Mouse (Mus musculus): ENCODE data around the gene Rbms3. TPM values are rescaled to one million over a fixed set of nuclear protein-coding genes. Genes with fewer than 3 reads are reported as not detected.

Rbms3 gene
- polyA plus RNA-seq, 1 experiment = 30.1 TPM

- no peak for DNase-seq (ENCODE audit: low read depth)
- no peak for TF ChIP-seq CTCF (IDR thresholded peaks at IDR 0.05; ENCODE audit: borderline replicate concordance, extremely low read depth, insufficient read depth, insufficient read length)
- no peak for TF ChIP-seq POLR2A (IDR thresholded peaks at IDR 0.05; ENCODE audit: borderline replicate concordance, extremely low read depth, insufficient read depth, insufficient read length, poor library complexity, severe bottlenecking)
Measured at GRCm38 (mm10) chr9:116947369-116947768, 682.3 kb downstream of the Rbms3 start.

DNA sequence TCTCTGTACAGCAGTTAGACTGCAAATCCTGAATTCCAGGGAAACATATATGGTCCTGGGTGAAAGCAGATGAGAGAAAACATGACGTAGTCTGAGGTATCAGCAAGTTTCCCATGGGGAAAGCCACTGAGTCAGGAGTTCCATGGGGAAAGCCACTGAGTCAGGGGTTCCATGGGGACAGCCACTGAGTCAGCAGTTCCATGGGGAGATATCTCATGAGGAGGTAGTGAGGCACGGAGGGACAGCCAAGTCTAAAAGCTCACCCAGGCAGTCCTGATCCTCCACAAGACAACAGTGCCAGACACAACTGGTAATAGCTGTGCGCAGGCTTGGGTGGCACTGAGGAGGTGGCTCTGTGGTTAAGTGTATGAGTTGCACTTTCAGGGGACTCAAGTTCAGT is 682.9 kb downstream of the Rbms3 start:
- DNase-seq (ENCODE audit: low read depth) = no peak
- TF ChIP-seq CTCF (IDR thresholded peaks at IDR 0.05; ENCODE audit: borderline replicate concordance, extremely low read depth, insufficient read depth, insufficient read length) (no peak), POLR2A (IDR thresholded peaks at IDR 0.05; ENCODE audit: borderline replicate concordance, extremely low read depth, insufficient read depth, insufficient read length, poor library complexity, severe bottlenecking) (no peak)

- TF ChIP-seq POLR2A (IDR thresholded peaks at IDR 0.05; ENCODE audit: borderline replicate concordance, extremely low read depth, insufficient read depth, insufficient read length, poor library complexity, severe bottlenecking) = no peak
- no peak for TF ChIP-seq CTCF (IDR thresholded peaks at IDR 0.05; ENCODE audit: borderline replicate concordance, extremely low read depth, insufficient read depth, insufficient read length)
- DNase-seq (ENCODE audit: low read depth) = no peak
Measured at GRCm38 (mm10) chr9:116945689-116946088, 684.0 kb downstream of the Rbms3 start.

GRCm38 (mm10) chr9:116943902-116944301 is 685.8 kb downstream of the Rbms3 start:
- DNase-seq (ENCODE audit: low read depth) = peak; percentile 8

DNA sequence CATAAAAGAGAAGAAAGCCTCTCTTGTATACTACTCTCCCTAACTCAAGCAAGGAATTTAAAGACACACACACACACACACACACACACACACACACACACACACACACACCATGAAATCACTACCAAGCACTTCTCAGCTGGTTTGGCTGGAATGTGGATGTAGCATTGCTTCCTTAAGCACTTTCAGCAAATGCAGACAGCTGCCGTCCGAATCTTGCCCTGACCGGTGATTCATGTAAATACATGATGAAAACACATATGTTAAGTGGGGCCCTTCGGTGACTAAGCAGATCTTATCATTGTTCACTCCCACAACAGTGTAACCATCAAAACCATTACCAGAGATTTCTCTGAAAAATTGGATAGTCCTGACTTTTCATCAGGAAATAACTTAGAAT is 688.6 kb downstream of the Rbms3 start:
- TF ChIP-seq POLR2A (IDR thresholded peaks at IDR 0.05; ENCODE audit: borderline replicate concordance, extremely low read depth, insufficient read depth, insufficient read length, poor library complexity, severe bottlenecking) (no peak), CTCF (IDR thresholded peaks at IDR 0.05; ENCODE audit: borderline replicate concordance, extremely low read depth, insufficient read depth, insufficient read length) (no peak)
- no peak for DNase-seq (ENCODE audit: low read depth)

More at GRCm38 (mm10) chr9:116943902-116944301, 685.8 kb downstream of the Rbms3 start:
- no peak for TF ChIP-seq POLR2A (IDR thresholded peaks at IDR 0.05; ENCODE audit: borderline replicate concordance, extremely low read depth, insufficient read depth, insufficient read length, poor library complexity, severe bottlenecking)
- no peak for TF ChIP-seq CTCF (IDR thresholded peaks at IDR 0.05; ENCODE audit: borderline replicate concordance, extremely low read depth, insufficient read depth, insufficient read length)

DNA sequence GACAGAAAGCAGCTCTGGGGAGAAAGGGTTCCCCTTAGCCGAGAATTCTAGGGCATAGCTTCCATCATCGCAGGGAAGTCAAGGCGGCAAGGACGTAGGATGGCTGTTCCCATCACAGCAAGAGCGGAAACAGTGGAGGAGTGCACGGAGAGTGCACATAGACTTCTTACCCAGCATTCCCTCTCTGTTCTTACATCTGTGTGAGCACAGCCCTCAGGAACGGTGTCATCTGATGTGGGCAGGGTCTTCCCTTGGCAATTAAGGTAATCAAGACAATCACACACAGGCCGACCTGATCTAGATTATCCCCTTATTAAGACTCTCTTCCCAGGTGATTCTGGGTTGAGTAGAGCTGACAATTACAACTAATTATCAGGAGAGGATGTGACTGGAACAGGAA is 689.0 kb downstream of the Rbms3 start:
- TF ChIP-seq CTCF (IDR thresholded peaks at IDR 0.05; ENCODE audit: borderline replicate concordance, extremely low read depth, insufficient read depth, insufficient read length) (no peak), POLR2A (IDR thresholded peaks at IDR 0.05; ENCODE audit: borderline replicate concordance, extremely low read depth, insufficient read depth, insufficient read length, poor library complexity, severe bottlenecking) (no peak)
- DNase-seq (ENCODE audit: low read depth) = peak; percentile 20

DNA sequence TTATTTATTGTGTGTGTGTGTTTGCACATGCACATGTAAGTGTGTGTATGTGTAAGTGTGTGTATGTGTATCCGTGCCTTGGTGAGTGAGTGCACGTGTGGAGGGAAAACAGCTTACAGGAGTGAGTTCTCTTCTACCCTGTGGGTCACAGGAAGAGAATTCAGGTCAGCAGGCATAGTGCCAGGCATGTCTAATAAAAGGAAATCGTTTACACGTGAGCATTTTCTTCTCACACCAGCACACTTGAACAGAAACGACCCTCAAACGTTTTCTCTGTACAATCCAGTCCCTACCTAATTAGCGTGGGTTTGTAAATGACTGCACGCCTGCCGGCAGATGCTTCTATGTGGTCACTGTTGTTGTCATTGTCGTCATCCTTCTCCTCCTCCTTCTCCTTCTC is 701.4 kb downstream of the Rbms3 start:
- DNase-seq (ENCODE audit: low read depth) = peak; percentile 54
- TF ChIP-seq POLR2A (IDR thresholded peaks at IDR 0.05; ENCODE audit: borderline replicate concordance, extremely low read depth, insufficient read depth, insufficient read length, poor library complexity, severe bottlenecking) (no peak), CTCF (IDR thresholded peaks at IDR 0.05; ENCODE audit: borderline replicate concordance, extremely low read depth, insufficient read depth, insufficient read length) (no peak)

GRCm38 (mm10) chr9:116923151-116923550 is 706.6 kb downstream of the Rbms3 start:
- no peak for TF ChIP-seq POLR2A (IDR thresholded peaks at IDR 0.05; ENCODE audit: borderline replicate concordance, extremely low read depth, insufficient read depth, insufficient read length, poor library complexity, severe bottlenecking)
- TF ChIP-seq CTCF (IDR thresholded peaks at IDR 0.05; ENCODE audit: borderline replicate concordance, extremely low read depth, insufficient read depth, insufficient read length) = no peak
- no peak for DNase-seq (ENCODE audit: low read depth)

DNA sequence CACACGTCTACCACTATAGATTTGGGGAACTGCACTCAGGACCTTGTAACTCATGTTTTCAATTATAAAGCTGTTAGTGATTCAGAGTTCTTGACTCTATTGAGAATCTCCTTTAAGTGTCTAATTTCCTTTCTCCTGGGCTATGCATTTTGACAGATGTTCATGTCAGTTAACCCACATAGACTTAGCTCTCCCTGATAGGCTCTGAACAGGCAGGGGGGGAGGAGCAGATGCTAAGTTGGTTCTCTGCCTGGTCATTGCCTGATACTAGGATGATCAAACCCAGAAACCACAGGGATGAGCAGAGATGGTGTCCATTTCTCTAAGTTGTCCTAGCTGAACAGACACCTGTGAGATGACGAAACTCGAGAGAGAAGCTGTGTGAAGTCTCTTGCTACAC is 707.2 kb downstream of the Rbms3 start:
- no peak for TF ChIP-seq POLR2A (IDR thresholded peaks at IDR 0.05; ENCODE audit: borderline replicate concordance, extremely low read depth, insufficient read depth, insufficient read length, poor library complexity, severe bottlenecking)
- DNase-seq (ENCODE audit: low read depth) = no peak

- no peak for TF ChIP-seq CTCF (IDR thresholded peaks at IDR 0.05; ENCODE audit: borderline replicate concordance, extremely low read depth, insufficient read depth, insufficient read length)
- TF ChIP-seq POLR2A (IDR thresholded peaks at IDR 0.05; ENCODE audit: borderline replicate concordance, extremely low read depth, insufficient read depth, insufficient read length, poor library complexity, severe bottlenecking) = no peak
- DNase-seq (ENCODE audit: low read depth) = peak; percentile 96
Measured at GRCm38 (mm10) chr9:116919441-116920019, 710.2 kb downstream of the Rbms3 start.

DNA sequence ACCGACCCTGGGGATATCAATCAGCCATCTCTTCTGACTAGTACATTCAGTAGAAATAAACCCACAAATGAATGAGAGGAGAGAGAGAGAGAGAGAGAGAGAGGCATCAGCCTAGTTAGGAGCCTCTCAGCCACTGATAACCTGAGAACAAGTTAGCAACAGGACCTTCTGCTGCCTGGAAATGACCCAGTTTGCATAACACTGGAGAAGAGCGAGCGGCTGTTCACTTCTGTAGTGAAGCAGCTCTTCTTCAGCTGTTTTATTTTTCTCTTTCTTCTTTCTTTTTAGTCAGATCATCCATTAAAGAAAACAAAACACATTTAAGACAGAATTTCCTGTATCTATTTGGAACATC is 717.2 kb downstream of the Rbms3 start:
- no peak for TF ChIP-seq POLR2A (IDR thresholded peaks at IDR 0.05; ENCODE audit: borderline replicate concordance, extremely low read depth, insufficient read depth, insufficient read length, poor library complexity, severe bottlenecking)
- no peak for TF ChIP-seq CTCF (IDR thresholded peaks at IDR 0.05; ENCODE audit: borderline replicate concordance, extremely low read depth, insufficient read depth, insufficient read length)

GRCm38 (mm10) chr9:116911781-116912492 is 717.8 kb downstream of the Rbms3 start:
- peak; percentile 63 for DNase-seq (ENCODE audit: low read depth)
- TF ChIP-seq CTCF (IDR thresholded peaks at IDR 0.05; ENCODE audit: borderline replicate concordance, extremely low read depth, insufficient read depth, insufficient read length) (no peak), POLR2A (IDR thresholded peaks at IDR 0.05; ENCODE audit: borderline replicate concordance, extremely low read depth, insufficient read depth, insufficient read length, poor library complexity, severe bottlenecking) (no peak)

More for the DNA sequence above, 717.2 kb downstream of the Rbms3 start:
- DNase-seq (ENCODE audit: low read depth) = no peak

Data from brain, embryonic 14.5 days (tissue).